Mouse (Mus musculus): ENCODE measurements around the gene Timeless.
A peak's percentile ranks its signal among the peaks of the same experiment; 100 is the strongest.
"Not testable (repeated sequence)": the region's sequence is repeated elsewhere in the genome, so short reads cannot be mapped to it uniquely, and the experiment has no call there.

Timeless gene

DNA sequence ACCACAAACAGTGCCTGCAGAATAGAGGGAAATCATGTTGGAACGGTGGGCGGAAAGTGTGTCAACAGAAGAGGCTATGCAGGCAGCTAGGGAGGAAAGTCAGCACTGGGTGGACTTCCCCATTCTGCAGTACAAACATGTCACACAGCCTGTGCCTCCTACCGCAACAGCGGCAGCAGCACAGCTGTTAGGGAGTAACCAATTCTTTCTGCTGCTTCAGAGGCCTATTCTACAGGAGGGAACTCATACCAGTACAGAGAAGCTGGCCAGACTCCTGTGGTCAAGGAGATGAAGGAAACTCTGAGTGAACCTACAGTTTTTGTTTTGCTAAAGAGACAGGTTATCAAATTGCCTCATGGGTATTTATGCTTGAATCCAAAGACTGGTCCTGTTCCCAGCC, 27.1 kb downstream of the Timeless start:
- no peak for DNase-seq

DNA sequence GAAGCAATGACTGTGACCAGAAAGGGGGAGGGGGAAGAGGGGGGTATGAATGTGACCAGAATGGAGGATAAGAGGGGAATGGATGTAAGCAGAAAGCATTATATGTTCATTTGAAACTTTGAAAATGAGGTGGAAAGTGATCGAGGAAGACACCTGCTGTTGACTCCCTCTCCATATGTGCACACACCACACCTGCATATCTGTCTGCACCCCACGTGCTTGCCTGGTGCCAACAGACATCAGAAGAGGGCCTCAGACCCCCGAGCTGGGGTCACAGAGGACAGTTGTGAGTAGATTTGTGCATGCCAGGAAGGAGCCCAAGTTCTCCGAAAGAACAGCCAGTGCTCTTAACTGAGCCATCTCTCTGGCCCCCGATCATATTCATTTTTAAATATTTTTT, 28.1 kb downstream of the Timeless start:
- no peak for DNase-seq

DNA sequence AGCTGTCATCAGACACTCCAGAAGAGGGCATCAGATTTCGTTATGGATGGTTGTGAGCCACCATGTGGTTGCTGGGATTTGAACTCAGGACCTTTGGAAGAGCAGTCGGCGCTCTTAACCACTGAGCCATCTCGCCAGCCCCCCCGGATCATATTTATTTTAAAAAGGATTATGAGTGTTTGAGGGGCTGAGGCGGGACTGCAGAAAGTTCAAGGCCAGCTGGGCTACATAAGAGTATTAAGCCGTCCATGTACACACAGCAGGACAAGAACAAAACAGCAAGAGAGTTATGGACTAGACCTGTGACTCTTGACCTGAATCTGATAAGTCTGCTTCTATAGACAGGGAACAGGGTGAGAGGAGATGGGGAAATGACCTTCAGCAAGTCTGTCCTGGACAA, 28.5 kb downstream of the Timeless start:
- not testable (repeated sequence) for DNase-seq

DNA sequence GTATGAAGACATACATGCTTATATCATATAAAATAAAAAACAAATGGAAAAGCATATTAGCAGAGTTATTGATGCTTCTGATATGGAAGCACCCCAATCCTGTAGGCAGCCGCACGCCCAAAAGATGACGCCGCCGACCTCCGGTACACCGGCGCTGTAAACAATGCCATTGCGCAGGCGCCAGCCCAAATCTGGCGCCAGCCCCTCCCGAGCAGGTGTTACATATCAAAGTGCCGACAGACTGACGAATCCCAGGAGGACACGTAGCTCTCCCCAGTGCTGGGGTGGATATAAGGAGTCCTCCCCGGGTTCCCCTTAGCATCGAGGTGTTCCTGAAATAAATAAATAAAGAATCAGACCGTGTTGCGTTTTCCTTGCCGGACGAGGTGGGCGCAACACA, 30.4 kb downstream of the Timeless start:
- DNase-seq: no peak

DNA sequence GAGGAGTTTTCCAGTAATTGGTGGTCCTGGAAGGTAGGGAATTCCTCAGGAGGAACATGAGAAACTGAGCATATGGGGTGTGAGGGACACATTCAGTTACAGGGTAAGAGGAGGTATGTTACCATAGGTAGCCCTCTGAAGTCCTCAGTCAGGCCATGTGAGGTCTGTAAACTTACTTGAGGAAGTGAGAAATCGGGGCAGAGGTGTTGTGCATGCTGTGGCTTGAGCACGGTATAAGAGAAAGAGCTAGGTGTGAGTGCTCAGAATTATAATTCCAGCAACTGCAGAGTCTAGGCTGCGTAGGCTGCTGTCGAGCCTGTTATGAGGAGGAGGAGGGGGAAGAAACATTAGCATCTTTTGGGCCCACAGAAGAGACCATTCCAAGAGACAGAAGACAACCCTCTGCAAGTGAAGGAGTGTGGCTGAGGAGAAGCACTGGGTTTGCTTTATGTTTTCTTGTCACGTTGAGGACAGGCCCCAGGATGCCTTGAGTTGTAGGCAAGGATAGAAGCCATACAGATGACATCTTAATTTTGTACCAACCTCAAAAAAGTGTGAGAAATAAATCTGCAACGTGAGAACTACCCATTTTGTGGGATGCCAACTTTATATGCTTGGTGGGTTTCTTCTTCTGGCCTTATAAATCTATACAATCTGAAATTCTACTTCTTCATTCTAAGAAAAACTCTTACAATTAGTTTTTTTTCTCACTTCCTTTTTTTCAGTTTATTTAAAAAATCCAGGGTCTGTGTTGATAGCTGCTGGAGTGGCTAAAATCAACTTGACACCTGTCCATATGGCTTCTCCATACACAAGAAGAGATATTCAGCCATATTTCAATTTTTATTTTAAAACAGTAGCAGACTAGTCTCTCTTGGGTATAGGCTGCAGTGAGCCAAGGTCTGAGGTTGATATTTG, 31.8 kb downstream of the Timeless start:
- peak; percentile 42 for DNase-seq

DNA sequence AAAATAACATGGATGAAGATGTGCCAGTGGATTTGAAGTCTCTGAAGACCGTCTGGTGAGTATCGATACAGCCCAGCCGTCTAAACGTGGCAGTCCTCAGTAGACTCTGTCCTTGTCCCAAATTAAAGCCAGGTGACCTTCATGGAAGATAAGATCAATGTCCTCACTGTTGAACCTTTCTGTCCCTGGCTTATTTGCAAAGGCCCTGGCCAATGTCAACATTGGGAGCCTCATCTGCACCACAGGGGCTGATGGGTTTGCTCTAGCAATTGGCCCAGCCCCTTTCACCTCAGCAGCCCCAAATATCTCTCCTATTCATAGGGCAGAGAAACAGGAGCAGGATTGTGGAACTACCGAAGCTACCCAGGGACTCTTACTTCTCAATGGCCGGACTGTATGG, 36.5 kb downstream of the Timeless start, which contains the start of gene Apof:
Gene Apof (plus strand): TSS at position 301 of the 400 bp plus-strand sequence.
- DNase-seq: no peak

DNA sequence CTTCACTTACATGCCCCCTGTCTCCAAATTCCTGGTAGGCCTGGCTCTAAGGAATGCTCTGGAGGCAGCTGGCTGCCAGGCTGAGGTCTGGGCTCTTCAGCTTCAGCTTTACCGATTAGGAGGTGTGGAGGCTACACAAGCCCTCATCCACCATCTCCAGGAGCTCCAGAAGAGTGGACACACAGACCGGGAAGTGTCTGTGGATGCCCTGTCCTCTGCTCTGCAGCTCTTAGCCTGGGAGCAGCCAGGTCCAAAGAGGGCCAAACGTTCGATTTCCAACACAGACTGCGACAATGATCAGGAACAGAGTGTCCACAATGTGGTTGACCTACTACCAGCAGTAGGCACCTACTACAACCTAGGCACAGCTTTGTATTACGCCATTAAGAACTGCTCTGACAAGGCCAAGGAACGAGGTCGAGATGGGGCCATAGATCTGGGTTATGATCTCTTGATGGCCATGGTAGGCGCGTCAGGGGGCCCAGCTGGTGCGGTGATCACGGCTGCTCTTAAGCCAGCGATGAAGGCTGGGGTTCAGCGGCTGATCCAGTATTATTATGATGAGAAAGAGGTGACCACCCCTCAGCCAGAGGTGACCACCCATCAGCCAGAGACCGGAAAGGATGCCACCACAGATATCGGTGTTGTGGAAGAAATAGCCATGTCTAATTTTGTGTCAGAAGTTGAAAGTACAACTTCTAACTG, 37.5 kb downstream of the Timeless start:
- DNase-seq: no peak

DNA sequence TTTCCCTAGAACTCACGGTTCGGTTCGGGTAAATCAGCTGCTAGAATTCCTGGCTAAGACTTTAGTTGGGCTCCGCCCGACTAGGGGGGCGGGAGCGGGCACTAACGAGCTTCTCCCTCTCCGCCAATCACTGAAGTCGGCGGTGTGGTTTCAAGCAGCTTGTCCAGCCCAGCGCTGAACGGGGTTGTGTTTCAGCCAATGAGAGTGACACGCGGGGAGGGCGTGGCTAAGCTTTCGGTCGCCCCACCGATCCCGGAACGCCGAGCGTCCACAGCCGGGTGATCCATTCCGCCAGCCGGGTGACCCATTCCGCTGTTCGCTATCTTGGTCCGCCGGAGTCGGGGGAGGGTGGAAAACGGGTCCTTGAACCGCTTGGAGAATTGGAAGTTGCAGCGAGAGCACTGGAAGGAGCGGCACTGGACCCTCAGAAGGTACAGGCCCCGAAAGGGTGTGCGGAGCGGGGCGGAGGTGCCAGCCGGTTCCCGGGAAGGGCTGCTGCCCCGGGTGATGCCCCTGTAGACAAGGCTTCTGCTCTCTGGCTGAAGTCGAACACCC, 38.5 kb downstream of the Timeless start, which contains the start of gene Stat2:
Gene Stat2 (plus strand): TSS at position 273 of the 555 bp plus-strand sequence.
- peak; percentile 98 for DNase-seq

DNA sequence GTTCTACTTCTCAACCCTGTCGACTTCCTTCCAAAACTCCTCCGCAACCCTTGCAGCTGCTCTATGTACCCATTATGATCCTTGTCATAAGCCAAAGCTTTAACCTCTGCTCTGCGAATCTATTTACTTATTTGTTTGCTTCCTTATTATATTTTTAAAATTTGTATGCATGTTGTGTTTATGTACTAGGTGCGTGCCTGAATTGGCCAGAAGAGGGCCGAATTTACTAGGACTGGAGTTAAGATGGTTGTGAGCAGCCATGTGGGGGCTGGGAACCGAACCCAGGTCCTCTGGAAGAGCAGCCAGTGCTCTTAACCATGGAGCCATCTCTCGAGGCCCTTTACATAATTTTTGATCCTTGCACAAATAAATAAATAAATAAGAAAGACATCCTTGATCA, 39.0 kb downstream of the Timeless start:
- no peak for DNase-seq

DNA sequence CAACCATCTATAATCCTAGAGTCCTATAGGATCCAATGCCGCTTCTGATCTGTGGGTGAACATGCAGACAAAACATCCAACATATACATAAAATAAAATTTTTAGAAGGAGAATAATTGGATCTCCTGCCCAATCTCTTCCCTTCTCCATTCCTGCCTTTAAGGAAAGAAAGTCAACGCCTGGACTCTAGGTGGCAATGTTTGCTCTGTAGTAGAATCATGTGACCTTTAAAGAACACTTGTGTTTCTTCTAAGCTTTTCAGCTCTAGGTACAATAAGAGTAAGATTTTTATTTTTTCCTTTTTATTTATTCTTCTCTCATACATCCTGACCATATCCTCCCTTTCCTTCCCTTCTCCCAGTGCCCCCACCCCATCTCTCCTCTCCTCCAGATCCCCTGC, 40.0 kb downstream of the Timeless start:
- no peak for DNase-seq

DNA sequence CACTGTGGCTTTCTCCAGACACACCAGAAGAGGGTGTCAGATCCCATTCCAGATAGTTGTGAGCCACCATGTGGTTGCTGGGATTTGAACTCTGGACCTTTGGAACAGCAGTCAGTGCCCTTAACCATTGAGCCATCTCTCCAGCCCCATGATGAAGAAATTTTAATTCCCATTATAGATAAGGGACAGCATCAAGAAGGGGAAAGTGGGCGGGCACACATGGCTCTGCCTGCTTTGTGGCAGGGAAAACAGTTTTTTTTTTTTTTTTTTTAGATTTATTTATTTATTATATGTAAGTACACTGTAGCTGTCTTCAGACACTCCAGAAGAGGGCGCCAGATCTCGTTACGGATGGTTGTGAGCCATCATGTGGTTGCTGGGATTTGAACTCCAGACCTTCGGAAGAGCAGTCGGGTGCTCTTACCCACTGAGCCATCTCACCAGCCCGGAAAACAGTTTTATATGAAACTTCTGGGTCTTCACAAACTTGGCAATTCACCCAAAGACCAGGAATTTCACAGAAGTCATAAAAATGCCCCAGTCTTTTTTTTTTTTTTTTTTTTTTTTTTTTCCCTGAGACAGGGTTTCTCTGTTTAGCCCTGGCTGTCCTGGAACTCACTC, 41.1 kb downstream of the Timeless start:
- DNase-seq: not testable (repeated sequence)

DNA sequence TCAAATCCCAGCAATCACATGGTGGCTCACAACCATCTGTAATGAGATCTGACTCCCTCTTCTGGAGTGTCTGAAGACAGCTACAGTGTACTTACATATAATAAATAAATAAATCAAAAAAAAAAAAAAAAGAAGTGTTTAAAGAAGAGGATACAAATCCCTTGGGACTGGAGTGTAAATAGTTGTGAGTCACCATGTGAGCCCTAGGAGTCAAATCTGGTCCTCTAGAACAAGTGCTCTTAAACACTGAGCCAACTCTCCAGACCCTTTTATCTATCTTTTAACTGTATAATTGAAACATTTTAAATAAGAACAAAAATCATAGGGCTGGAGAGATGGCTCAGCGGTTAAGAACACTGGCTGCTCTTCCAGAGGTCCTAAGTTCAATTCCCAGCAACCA, 43.5 kb downstream of the Timeless start:
- DNase-seq: not testable (repeated sequence)

DNA sequence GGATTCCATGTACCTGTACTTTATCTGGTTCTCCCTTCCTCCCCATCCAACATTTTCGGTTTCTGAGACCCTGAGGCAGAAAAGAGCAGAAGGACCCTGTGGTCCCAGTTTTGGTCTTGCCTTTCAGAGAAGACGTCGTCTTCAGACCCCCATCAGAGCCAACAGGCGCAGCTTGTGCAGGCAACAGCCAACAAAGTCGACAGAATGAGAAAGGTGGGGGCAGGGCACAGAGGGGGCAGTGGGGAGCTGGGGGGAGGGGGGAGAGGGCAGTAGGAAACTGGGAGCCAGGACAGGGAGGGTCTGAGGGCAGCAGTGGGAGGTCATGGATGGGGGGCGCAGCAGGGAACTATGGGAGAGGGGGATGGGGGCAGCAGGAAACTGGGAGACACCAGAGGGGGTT, 46.3 kb downstream of the Timeless start:
- no peak for DNase-seq

DNA sequence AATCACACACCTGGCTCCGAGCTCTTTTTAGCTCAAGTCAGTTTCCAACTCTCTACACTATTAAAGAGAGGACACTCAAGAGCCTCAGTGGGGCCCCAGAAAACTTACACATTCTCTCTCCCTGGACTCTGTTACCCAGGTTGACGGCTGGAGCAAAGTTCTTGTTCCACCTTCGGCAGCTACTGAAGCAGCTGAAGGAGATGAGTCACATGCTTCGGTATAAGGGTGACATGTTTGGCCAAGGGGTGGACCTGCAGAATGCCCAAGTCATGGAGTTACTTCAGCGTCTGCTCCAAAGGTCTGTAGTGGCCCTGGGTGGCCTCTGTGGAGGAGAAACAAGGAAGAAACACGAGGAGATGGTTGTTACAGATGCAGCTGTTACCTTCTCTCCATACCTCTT, 49.1 kb downstream of the Timeless start:
- DNase-seq: no peak

DNA sequence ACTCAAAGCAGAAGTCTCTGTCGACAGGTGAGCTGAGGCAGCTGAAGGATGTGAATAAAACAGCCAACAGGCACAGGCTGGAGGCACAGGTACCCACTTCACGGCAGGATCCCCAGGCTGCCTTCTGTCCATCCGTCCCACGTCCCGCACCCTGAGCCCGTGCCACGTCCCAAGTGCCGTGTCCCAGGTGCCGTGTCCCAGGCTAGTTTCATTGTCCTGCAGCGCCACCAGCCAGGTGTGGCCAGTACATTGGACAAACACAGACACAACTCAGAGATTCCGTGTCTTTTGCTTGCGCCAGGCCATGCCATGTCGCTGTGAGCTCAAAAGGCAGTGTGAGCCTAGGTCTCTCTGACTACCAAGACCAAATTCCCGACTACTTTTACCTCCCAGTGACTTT, 49.8 kb downstream of the Timeless start:
- DNase-seq: no peak

DNA sequence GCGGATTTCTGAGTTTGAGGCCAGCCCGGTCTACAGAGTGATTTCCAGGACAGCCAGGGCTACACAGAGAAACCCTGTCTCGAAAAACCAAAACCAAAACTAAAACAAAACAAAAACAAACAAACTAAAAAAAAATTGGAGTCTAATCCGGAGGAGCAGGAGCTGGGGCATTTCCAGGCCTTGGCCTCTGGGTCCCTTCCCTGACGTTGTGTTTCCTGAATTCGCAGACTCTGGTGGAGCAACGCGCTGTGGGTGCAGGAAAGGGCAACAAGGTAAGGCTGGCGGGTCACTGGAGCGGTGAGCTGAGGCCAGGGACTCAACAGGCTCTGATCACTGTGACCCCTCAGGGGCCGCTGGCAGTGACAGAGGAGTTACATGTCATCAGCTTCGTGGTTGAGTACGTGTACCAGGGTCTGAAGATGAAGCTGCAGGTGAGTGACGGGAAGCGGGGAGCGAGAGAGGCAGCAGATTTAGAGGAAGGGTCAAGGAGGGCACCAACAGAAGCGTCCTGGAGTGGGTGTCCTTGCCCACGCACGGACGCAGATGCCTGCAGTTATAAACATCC, 51.1 kb downstream of the Timeless start:
- DNase-seq: no peak

DNA sequence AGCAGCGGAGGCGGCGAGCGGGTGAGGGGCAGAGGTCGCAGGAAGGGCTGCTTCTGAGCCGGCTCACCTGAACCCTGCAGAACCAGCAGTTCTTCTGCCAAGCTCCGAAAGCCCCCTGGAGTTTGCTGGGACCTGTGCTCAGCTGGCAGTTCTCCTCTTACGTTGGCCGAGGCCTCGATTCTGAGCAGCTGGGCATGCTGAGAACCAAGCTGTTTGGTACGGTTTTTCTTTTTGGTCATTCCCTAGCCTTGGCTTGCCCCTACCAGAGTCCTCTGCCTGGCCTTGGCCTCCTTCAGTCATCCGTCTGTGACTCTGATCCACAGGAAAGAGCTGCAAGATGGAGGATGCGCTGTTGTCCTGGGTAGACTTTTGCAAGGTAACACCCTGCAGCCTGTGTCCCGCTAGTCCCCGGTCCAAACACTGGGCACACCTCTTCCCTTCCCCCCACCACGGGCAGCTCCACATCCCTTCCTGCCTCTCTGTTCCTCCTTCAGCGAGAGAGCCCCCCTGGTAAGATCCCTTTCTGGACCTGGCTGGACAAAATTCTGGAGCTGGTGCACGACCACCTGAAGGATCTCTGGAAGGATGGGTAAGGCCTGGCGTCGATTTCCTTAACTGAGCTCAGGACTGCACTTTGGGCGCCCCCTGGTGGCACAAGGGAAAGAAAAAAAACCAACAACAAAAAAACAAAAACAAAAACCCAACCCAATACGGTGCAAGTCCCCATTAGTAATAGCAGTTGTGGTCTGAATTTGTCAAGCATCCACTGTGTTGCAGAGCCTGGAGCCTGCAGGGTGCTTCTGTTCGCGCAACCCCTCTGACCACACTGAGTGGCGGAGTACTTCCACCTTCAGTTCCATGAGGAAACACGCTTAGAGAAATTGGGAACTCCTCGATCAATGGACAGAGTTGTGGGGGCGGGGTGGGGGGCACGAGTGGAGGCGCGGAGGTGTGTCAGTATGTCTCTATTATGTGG, 52.0 kb downstream of the Timeless start:
- peak; percentile 46 for DNase-seq

DNA sequence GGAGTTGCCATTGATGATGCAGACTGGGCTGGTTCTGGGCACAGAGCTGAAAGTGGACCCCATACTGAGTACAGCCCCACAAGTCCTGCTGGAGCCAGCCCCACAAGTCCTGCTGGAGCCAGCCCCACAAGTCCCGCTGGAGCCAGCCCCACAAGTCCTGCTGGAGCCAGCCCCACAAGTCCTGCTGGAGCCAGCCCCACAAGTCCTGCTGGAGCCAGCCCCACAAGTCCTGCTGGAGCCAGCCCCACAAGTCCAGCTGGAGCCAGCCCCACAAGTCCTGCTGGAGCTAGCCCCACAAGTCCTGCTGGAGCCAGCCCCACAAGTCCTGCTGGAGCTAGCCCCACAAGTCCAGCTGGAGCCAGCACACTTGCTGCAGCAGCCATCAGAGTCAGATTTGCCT, 58.7 kb downstream of the Timeless start:
- not testable (repeated sequence) for DNase-seq

DNA sequence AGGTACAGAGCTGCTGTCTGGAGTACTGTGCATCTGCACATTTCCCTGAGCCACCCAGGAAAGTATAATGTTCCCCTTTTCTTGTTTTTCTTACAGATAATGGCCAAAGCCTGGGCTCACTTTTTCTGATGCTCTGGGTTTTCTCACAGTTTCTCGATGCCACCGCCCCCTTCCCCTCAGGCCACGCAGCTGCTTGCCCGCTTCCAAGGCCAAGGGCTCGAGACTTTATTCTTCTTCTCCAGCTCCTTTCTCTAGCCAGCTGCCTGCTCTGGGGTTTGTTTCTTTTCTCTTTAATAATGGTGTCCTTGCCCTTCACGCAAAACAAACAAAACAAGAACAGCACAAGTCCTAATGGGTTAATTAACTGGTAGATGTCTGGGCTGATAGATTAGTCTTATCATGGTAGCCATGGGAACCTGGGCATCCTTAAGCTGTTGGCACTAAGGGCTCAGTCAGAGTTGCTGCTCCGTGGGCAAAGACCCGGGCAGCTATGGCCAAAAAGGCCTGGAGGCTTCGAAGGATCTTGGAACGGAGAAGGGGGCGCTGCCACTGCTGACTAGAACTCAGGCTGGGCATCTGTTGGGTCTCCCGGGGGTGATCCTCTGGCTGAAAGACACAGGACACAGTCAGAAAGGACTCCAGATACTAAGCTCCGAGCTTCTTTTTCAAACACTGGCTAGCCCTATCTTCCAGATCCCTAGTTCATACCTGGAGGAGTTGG, 64.7 kb downstream of the Timeless start:
- DNase-seq: no peak

DNA sequence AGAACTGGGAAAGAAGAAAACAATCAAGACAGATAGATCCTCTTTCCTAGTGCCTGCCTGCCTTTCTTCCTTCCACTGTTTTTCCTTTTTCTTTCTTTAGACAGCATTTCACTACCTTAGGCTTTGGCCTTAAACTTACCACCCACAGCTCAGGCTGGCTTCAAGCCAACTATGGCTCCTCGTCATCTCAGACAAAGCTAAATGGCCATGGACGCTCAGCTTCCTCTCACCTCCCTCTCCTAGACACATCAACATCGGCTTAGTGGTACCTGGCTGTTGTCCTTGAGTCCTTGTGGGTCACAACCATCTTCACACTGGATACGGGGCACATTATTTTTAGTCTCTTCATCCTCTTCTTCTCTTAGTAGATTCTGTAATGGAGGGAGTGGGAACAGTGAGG, 65.4 kb downstream of the Timeless start:
- no peak for DNase-seq

DNA sequence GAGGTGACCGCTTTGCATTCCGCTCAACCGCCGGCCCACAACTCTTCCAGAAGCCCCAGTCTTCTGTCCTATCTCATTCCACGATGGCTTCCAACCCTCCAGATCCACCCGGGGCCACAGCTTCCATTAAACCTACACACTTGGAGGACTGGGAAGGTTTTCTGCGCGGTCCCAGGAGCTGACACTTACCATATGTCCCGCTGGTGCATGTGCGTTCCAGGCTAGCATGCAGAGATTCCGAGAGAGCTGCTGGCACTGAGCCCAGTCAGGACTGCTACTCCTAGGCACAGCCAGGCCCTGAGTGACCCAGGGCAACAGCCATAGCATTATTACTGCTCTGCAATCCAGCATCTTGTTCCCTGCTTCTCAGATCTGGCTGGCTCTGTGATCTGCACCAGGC, 65.8 kb downstream of the Timeless start:
- no peak for DNase-seq
